Mouse (Mus musculus) stomach, postnatal 0 days (tissue): Measurements from ENCODE around the gene Slc16a14.

ENCODE experiments used
- CTCF ChIP-seq: IDR thresholded peaks from 2 replicates; pipeline ENCODE4 v1.5.1; 2016; ENCODE audit warnings: antibody characterized with exemption, low read depth, mild to moderate bottlenecking, moderate library complexity
- EP300 ChIP-seq: optimal IDR thresholded peaks from 2 replicates; pipeline ENCODE3; 2016; ENCODE audit warnings: antibody characterized with exemption

GRCm38 (mm10) chr1:84890503-84890902 lies 44.4 kb downstream of the Slc16a14 start:
- TF ChIP-seq CTCF (no peak), EP300 (no peak)
